Mouse (Mus musculus): ENCODE results near the gene Gsk3b. TPM values are rescaled to one million over a fixed set of nuclear protein-coding genes. Genes with fewer than 3 reads are reported as not detected.

The Gsk3b gene
- polyA plus RNA-seq, 1 experiment, result 7.3 TPM

DNA sequence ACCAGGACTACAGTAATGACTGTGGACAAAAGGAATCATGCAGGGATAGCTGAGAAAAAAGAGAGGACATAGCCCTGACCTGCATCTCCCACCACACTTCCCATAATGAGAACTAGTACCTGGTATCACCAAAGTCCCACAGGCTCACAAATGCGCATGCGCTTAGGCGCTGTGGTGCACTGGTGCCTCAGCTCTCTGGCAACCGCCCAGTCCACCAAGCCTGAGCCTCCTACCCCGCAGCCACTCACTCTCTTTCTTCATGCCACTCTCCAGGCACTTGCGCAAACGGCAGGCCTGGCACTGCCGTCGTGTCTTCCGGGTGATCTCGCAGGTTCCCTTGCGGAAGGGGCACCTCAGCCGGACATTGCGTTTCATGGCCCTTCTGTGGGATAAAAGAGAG, 165.2 kb downstream of the Gsk3b start:
- H3K4me1 ChIP-seq (ENCODE audit: control insufficient read depth, insufficient read depth, insufficient read length), result no peaks in the 10 kb centered on the region
- WGBS, result 83% methylated on average over 14 of the region's 14 CpGs
- no peak overlapping the region for H3K27ac ChIP-seq (ENCODE audit: insufficient read depth, low read length)
- TF ChIP-seq POLR2A (IDR thresholded peaks at IDR 0.05; ENCODE audit: low read depth, low read length) (no peak), CTCF (IDR thresholded peaks at IDR 0.05; ENCODE audit: extremely low read depth, insufficient read depth, insufficient read length, insufficient replicate concordance) (no peak)
- no peaks in the 10 kb centered on the region for H3K36me3 ChIP-seq (ENCODE audit: control insufficient read depth, insufficient read depth, low read length)
- DNase-seq (ENCODE audit: low read depth in 1 of 2, low spot score in 2 of 2), result no peak
- H3K4me3 ChIP-seq (ENCODE audit: extremely low read depth, insufficient read depth, insufficient read length), result no peak overlapping the region
- no peaks in the 10 kb centered on the region for H3K27me3 ChIP-seq (ENCODE audit: control insufficient read depth, insufficient read depth, low read length)

- no peaks in the 10 kb centered on the region for H3K27me3 ChIP-seq (ENCODE audit: control insufficient read depth, insufficient read depth, low read length)
- no peaks in the 10 kb centered on the region for H3K4me1 ChIP-seq (ENCODE audit: control insufficient read depth, insufficient read depth, insufficient read length)
- TF ChIP-seq CTCF (IDR thresholded peaks at IDR 0.05; ENCODE audit: extremely low read depth, insufficient read depth, insufficient read length, insufficient replicate concordance) (no peak), POLR2A (IDR thresholded peaks at IDR 0.05; ENCODE audit: low read depth, low read length) (no peak)
- no peak overlapping the region for H3K27ac ChIP-seq (ENCODE audit: insufficient read depth, low read length)
- no peak overlapping the region for H3K4me3 ChIP-seq (ENCODE audit: extremely low read depth, insufficient read depth, insufficient read length)
- 77% methylated on average over 4 of the region's 4 CpGs for WGBS
- no peak for DNase-seq (ENCODE audit: low read depth in 1 of 2, low spot score in 2 of 2)
- H3K36me3 ChIP-seq (ENCODE audit: control insufficient read depth, insufficient read depth, low read length), result no peaks in the 10 kb centered on the region
These were observed 166.3 kb downstream of the Gsk3b start for GRCm38 (mm10) chr16:38255107-38255506.

- WGBS, result 88% methylated on average over 9 of the region's 9 CpGs
These were observed 167.1 kb downstream of the Gsk3b start for GRCm38 (mm10) chr16:38255927-38256326.

GRCm38 (mm10) chr16:38271601-38272000, 182.8 kb downstream of the Gsk3b start:
- Histone ChIP-seq H3K4me3 (ENCODE audit: extremely low read depth, insufficient read depth, insufficient read length) (no peak overlapping the region), H3K36me3 (ENCODE audit: control insufficient read depth, insufficient read depth, low read length) (no peaks in the 10 kb centered on the region), H3K27ac (ENCODE audit: insufficient read depth, low read length) (no peak overlapping the region), H3K4me1 (ENCODE audit: control insufficient read depth, insufficient read depth, insufficient read length) (no peaks in the 10 kb centered on the region), H3K27me3 (ENCODE audit: control insufficient read depth, insufficient read depth, low read length) (no peaks in the 10 kb centered on the region)
- DNase-seq (ENCODE audit: low read depth in 1 of 2, low spot score in 2 of 2), result no peak
- WGBS, result 62% methylated on average over 3 of the region's 3 CpGs
- no peak for TF ChIP-seq CTCF (IDR thresholded peaks at IDR 0.05; ENCODE audit: extremely low read depth, insufficient read depth, insufficient read length, insufficient replicate concordance)
- TF ChIP-seq POLR2A (IDR thresholded peaks at IDR 0.05; ENCODE audit: low read depth, low read length), result no peak

More at GRCm38 (mm10) chr16:38255927-38256326, 167.1 kb downstream of the Gsk3b start:
- Histone ChIP-seq H3K27me3 (ENCODE audit: control insufficient read depth, insufficient read depth, low read length) (no peaks in the 10 kb centered on the region), H3K36me3 (ENCODE audit: control insufficient read depth, insufficient read depth, low read length) (no peaks in the 10 kb centered on the region), H3K27ac (ENCODE audit: insufficient read depth, low read length) (no peak overlapping the region), H3K4me3 (ENCODE audit: extremely low read depth, insufficient read depth, insufficient read length) (no peak overlapping the region), H3K4me1 (ENCODE audit: control insufficient read depth, insufficient read depth, insufficient read length) (no peaks in the 10 kb centered on the region)
- TF ChIP-seq POLR2A (IDR thresholded peaks at IDR 0.05; ENCODE audit: low read depth, low read length), result no peak
- no peak for TF ChIP-seq CTCF (IDR thresholded peaks at IDR 0.05; ENCODE audit: extremely low read depth, insufficient read depth, insufficient read length, insufficient replicate concordance)
- no peak for DNase-seq (ENCODE audit: low read depth in 1 of 2, low spot score in 2 of 2)

- 81% methylated on average over 5 of the region's 5 CpGs for WGBS
- Histone ChIP-seq H3K36me3 (ENCODE audit: control insufficient read depth, insufficient read depth, low read length) (no peaks in the 10 kb centered on the region), H3K27ac (ENCODE audit: insufficient read depth, low read length) (no peak overlapping the region), H3K27me3 (ENCODE audit: control insufficient read depth, insufficient read depth, low read length) (no peaks in the 10 kb centered on the region), H3K4me3 (ENCODE audit: extremely low read depth, insufficient read depth, insufficient read length) (no peak overlapping the region), H3K4me1 (ENCODE audit: control insufficient read depth, insufficient read depth, insufficient read length) (no peaks in the 10 kb centered on the region)
- no peak for TF ChIP-seq POLR2A (IDR thresholded peaks at IDR 0.05; ENCODE audit: low read depth, low read length)
- no peak for TF ChIP-seq CTCF (IDR thresholded peaks at IDR 0.05; ENCODE audit: extremely low read depth, insufficient read depth, insufficient read length, insufficient replicate concordance)
- no peak for DNase-seq (ENCODE audit: low read depth in 1 of 2, low spot score in 2 of 2)
These were observed 183.7 kb downstream of the Gsk3b start for GRCm38 (mm10) chr16:38272483-38272882.

DNA sequence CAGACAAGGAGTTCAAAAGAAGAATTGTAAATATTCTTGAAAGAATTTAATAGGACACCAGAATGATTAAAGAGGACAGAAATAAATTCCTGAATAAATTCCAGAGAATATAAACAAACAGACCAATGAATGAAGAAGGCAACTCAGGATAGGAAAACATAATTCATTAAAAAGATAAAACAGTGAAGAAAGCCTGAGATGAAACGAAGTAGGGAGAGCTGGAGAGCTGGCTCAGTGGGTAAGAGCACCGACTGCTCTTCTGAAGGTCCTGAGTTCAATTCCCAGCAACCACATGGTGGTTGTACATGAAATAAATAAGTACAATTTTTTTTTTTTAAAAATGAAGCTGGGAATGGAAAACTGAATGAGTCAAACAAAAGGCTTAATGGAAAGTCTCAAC, 185.9 kb downstream of the Gsk3b start:
- no peak for TF ChIP-seq CTCF (IDR thresholded peaks at IDR 0.05; ENCODE audit: extremely low read depth, insufficient read depth, insufficient read length, insufficient replicate concordance)
- Histone ChIP-seq H3K27ac (ENCODE audit: insufficient read depth, low read length) (no peak overlapping the region), H3K27me3 (ENCODE audit: control insufficient read depth, insufficient read depth, low read length) (no peaks in the 10 kb centered on the region), H3K4me1 (ENCODE audit: control insufficient read depth, insufficient read depth, insufficient read length) (no peaks in the 10 kb centered on the region), H3K4me3 (ENCODE audit: extremely low read depth, insufficient read depth, insufficient read length) (no peak overlapping the region), H3K36me3 (ENCODE audit: control insufficient read depth, insufficient read depth, low read length) (no peaks in the 10 kb centered on the region)
- DNase-seq (ENCODE audit: low read depth in 1 of 2, low spot score in 2 of 2), result no peak
- WGBS, result 83% methylated on average over 2 of the region's 2 CpGs

DNA sequence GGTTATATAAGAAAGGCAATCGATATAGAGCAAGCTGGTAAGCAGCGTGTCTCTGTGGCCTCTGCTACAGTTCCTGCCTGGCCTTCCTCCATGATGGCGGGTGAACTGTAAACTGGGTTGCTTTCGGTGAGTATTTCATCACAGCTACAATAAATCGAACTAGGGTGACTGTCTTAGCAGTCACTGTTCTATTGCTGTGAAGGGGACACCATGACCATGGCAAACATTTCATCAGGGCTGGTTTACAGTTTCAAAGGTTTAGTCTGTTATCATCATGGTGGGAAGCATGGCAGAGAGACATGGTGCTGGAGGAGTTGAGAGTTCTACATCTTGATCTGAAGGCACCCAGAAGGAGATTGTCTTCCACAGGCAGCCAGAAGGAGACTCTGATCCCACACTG, 191.0 kb downstream of the Gsk3b start:
- TF ChIP-seq POLR2A (IDR thresholded peaks at IDR 0.05; ENCODE audit: low read depth, low read length) (no peak), CTCF (IDR thresholded peaks at IDR 0.05; ENCODE audit: extremely low read depth, insufficient read depth, insufficient read length, insufficient replicate concordance) (no peak)
- DNase-seq (ENCODE audit: low read depth in 1 of 2, low spot score in 2 of 2), result no peak

More for the DNA sequence above, 191.0 kb downstream of the Gsk3b start:
- no peak overlapping the region for H3K4me3 ChIP-seq (ENCODE audit: extremely low read depth, insufficient read depth, insufficient read length)
- no peaks in the 10 kb centered on the region for H3K36me3 ChIP-seq (ENCODE audit: control insufficient read depth, insufficient read depth, low read length)
- H3K4me1 ChIP-seq (ENCODE audit: control insufficient read depth, insufficient read depth, insufficient read length), result no peaks in the 10 kb centered on the region
- no peak overlapping the region for H3K27ac ChIP-seq (ENCODE audit: insufficient read depth, low read length)
- no peaks in the 10 kb centered on the region for H3K27me3 ChIP-seq (ENCODE audit: control insufficient read depth, insufficient read depth, low read length)
- 88% methylated on average over 5 of the region's 5 CpGs for WGBS

Measured in spleen, adult 2 months (tissue).